1 mouse cellular context compared by ENCODE assay signal in genomic region chr5:105700070-105700851, GRCm38 (mm10).
A peak's percentile ranks its signal among the peaks of the same experiment; 100 is the strongest.
TF ChIP-seq lines count a peak whose summit lies in the region.

No protein-coding gene starts in this region.

TF ChIP-seq in MEL, 35 proteins besides CTCF, POLR2A, EP300 and RAD21 (continued from another document):
- TF ChIP-seq CHD2 (IDR thresholded peaks at IDR 0.05; ENCODE audit: low read length) (no peak), JUND (IDR thresholded peaks at IDR 0.05; ENCODE audit: low read depth, low read length) (no peak), GABPA (IDR thresholded peaks at IDR 0.05; ENCODE audit: low read depth, low read length) (no peak), GATA1 (IDR thresholded peaks at IDR 0.05; ENCODE audit: low read depth, low read length) (no peak), MYC (IDR thresholded peaks at IDR 0.05; ENCODE audit: low read depth, low read length) (no peak), POLR2AphosphoS5 (IDR thresholded peaks at IDR 0.05; ENCODE audit: borderline replicate concordance, low read depth, low read length) (no peak), TBP (IDR thresholded peaks at IDR 0.05; ENCODE audit: low read depth, low read length) (0 out of 2 replicates have a peak, but pooled peaks have one; percentile 45)
